Mouse (Mus musculus) hindbrain, embryonic 14.5 days (tissue): ENCODE results near the gene Maob. TPM values are rescaled to one million over a fixed set of nuclear protein-coding genes. Genes with fewer than 3 reads are reported as not detected.
A peak's percentile ranks its signal among the peaks of the same experiment; 100 is the strongest.

Experiments
- ATAC-seq: fragments of 200-750 bp; cut with Nextera tagmentation; 2 replicates; pipeline ENCODE4 v1.8.0; 2017; ENCODE audit warnings: moderate number of reproducible peaks, mild to moderate bottlenecking, moderate TSS enrichment, moderate library complexity; ENCODE audit not compliant: low FRiP score
- DNase-seq: peaks from one replicate; pipeline ENCODE4 v3.0.0-alpha.2; 2015; ENCODE audit warnings: low spot score
- H3K27ac ChIP-seq: fragments of 300-500 bp; sonication (generic); 2 replicates; pipeline ENCODE4 v1.5.1; 2014; ENCODE audit warnings: mild to moderate bottlenecking, moderate library complexity
- H3K27me3 ChIP-seq: fragments of 300-500 bp; sonication (generic); 2 replicates; pipeline ENCODE4 v1.6.1; 2014; ENCODE audit warnings: mild to moderate bottlenecking, low read length, mixed read lengths; ENCODE audit not compliant: control insufficient read depth, insufficient read depth
- H3K36me3 ChIP-seq: fragments of 300-500 bp; sonication (generic); replicated peaks from 2 replicates; pipeline ENCODE4 v1.6.1; 2014; ENCODE audit not compliant: control insufficient read depth, insufficient read depth
- H3K4me1 ChIP-seq: fragments of 300-500 bp; sonication (generic); replicated peaks from 2 replicates; pipeline ENCODE4 v1.6.1; 2014; ENCODE audit warnings: antibody characterized with exemption, low read length, mixed read lengths; ENCODE audit not compliant: control insufficient read depth, insufficient read depth
- H3K4me2 ChIP-seq: fragments of 300-500 bp; sonication (generic); replicated peaks from 2 replicates; pipeline ENCODE4 v1.6.1; 2014; ENCODE audit warnings: mild to moderate bottlenecking, moderate library complexity
- H3K4me3 ChIP-seq: fragments of 300-500 bp; sonication (generic); replicated peaks from 2 replicates; pipeline ENCODE4 v1.5.1; 2014; ENCODE audit warnings: mild to moderate bottlenecking, low read length
- H3K9ac ChIP-seq: fragments of 300-500 bp; sonication (generic); 2 replicates; pipeline ENCODE4 v1.6.1; 2014
- H3K9me3 ChIP-seq: fragments of 300-500 bp; sonication (generic); 2 replicates; pipeline ENCODE4 v1.6.1; 2016; ENCODE audit warnings: low read length; ENCODE audit not compliant: control insufficient read depth
- WGBS: fragments of 180-500 bp; shearing (Covaris S2); extraction: QIAGEN DNeasy Blood & Tissue Kit; methylation state at CpG from one replicate; pipeline ENCODE4 v1.1.7; 2014; 5-methylcytosine and 5-hydroxymethylcytosine counted together
- polyA plus RNA-seq: library from polyadenylated mRNA; unstranded; fragments of >200 nt; fragmentation: Nextera tagmentation; extraction: Ambion mirVana; gene quantifications from 2 replicates; pipeline ENCODE4 v1.2.1, GENCODE M21; 2014

Gene Maob
- 4.0 and 5.5 TPM in 2 replicates for polyA plus RNA-seq

DNA sequence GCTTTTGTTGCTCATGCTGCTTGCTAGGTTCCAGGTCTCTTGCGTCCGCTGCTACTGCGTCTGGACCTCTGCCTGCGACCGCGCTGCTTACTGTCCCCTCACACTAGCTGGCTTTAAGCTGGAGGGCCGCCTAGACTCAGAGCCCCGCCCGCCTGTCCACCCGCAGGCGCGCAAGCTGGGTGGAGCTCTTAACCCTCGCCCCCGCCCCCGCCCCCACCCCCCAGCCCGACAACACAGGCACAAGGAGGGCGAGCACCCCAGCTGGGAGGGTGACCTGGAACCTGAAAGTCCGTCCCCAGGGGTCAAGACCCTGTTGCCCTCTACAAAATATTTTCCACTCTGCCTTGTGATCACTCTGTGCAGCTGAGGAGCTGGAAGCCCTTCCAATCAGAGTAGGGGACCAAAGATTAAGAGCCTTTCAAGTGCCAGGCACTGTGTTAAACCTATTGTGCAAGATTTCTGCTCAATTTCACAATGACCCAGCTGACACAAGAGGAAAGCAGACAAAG lies at the start of gene Maob:
Maob (minus strand) TSS at position 106 of the 509 bp plus-strand sequence.
- Histone ChIP-seq H3K9ac (0 out of 2 replicates have a peak within 1 kb of the TSS, but pooled peaks have one; percentile 31), H3K4me2 (peak within 1 kb of the TSS; percentile 52), H3K4me1 (no peaks in the 10 kb centered on the region), H3K27ac (no peak within 1 kb of the TSS), H3K4me3 (peak within 1 kb of the TSS; percentile 23), H3K9me3 (no peaks in the 10 kb centered on the region), H3K27me3 (no peaks in the 10 kb centered on the region), H3K36me3 (no peaks in the 10 kb centered on the region)
- 12% methylated on average over 18 of the region's 18 CpGs for WGBS
- ATAC-seq (0 out of 2 replicates have a peak, but pooled peaks have one; percentile 24), DNase-seq (no peak)

DNA sequence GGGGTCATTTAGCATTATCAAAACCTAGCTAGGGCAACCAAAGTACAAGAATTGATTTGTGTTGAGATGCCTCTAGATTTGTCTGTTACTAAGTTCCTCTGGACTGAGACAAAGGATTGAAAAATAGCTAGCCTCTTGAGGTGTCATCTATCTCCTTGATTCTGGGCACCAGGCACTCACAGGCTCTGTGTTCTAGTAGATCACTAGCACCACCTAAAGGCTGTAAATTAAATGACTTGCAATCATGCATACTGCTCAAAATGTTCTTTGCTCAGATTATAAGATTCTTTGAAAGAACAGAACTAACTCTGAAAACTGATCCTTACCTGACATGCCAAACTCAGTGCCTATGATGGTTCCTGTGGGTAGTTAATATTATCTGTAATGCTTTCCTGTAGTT lies 43.1 kb upstream of the Maob start:
- H3K4me3 ChIP-seq = no peak overlapping the region
- DNase-seq (no peak), ATAC-seq (no peak)
- H3K9me3 ChIP-seq = no peaks in the 10 kb centered on the region
- no peak overlapping the region for H3K9ac ChIP-seq
- H3K4me2 ChIP-seq = no peak overlapping the region
- no peaks in the 10 kb centered on the region for H3K27me3 ChIP-seq
- no peaks in the 10 kb centered on the region for H3K36me3 ChIP-seq
- no peaks in the 10 kb centered on the region for H3K4me1 ChIP-seq
- H3K27ac ChIP-seq = no peak overlapping the region

GRCm38 (mm10) chrX:16846034-16846433 lies 28.9 kb upstream of the Maob start:
- no peak for ATAC-seq
- no peak overlapping the region for H3K4me2 ChIP-seq
- no peak overlapping the region for H3K27ac ChIP-seq
- H3K4me3 ChIP-seq = no peak overlapping the region
- H3K9me3 ChIP-seq = no peaks in the 10 kb centered on the region
- WGBS = 91% methylated on average over 2 of the region's 2 CpGs
- no peak for DNase-seq
- H3K27me3 ChIP-seq = no peaks in the 10 kb centered on the region
- H3K36me3 ChIP-seq = no peaks in the 10 kb centered on the region
- H3K4me1 ChIP-seq = no peaks in the 10 kb centered on the region
- no peak overlapping the region for H3K9ac ChIP-seq

GRCm38 (mm10) chrX:16841443-16841842 lies 24.3 kb upstream of the Maob start:
- H3K27ac ChIP-seq = no peak overlapping the region
- no peak overlapping the region for H3K4me2 ChIP-seq
- ATAC-seq (no peak), DNase-seq (no peak)
- H3K36me3 ChIP-seq = no peaks in the 10 kb centered on the region
- H3K9ac ChIP-seq = no peak overlapping the region
- 83% methylated on average over 2 of the region's 2 CpGs for WGBS
- H3K9me3 ChIP-seq = no peaks in the 10 kb centered on the region
- no peaks in the 10 kb centered on the region for H3K27me3 ChIP-seq
- no peaks in the 10 kb centered on the region for H3K4me1 ChIP-seq
- no peak overlapping the region for H3K4me3 ChIP-seq

DNA sequence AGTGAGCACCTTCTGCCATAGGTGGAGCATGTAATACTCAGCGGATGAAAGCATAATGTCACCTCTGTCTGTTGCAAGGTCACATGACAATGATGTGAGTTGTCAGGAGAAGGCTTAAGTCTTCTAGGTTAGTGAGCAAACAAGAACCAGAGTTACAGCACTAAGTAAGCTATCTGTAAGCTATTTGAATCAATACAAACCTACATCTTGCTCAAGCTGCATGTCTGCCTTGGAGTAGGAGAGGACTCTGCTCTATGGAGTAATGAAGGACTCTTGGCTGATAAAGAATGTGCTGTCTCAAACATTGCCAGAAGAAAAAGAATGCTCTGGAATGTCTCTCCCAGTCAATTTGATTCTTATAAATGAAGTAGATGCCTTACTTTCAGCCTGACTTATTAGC lies 20.1 kb upstream of the Maob start:
- DNase-seq (no peak), ATAC-seq (no peak)
- H3K27ac ChIP-seq = no peak overlapping the region
- no peaks in the 10 kb centered on the region for H3K27me3 ChIP-seq
- no peak overlapping the region for H3K9ac ChIP-seq
- no peak overlapping the region for H3K4me2 ChIP-seq
- H3K36me3 ChIP-seq = no peaks in the 10 kb centered on the region
- no peaks in the 10 kb centered on the region for H3K9me3 ChIP-seq
- WGBS = 96% methylated on average over 1 of the region's 1 CpGs
- no peaks in the 10 kb centered on the region for H3K4me1 ChIP-seq
- no peak overlapping the region for H3K4me3 ChIP-seq

- H3K4me1 ChIP-seq = no peaks in the 10 kb centered on the region
- H3K9ac ChIP-seq = no peak overlapping the region
- no peak overlapping the region for H3K4me3 ChIP-seq
- H3K9me3 ChIP-seq = no peaks in the 10 kb centered on the region
- H3K4me2 ChIP-seq = no peak overlapping the region
- DNase-seq (no peak), ATAC-seq (no peak)
- H3K27ac ChIP-seq = no peak overlapping the region
- no peaks in the 10 kb centered on the region for H3K27me3 ChIP-seq
- H3K36me3 ChIP-seq = no peaks in the 10 kb centered on the region
Measured at GRCm38 (mm10) chrX:16836488-16837082, 19.4 kb upstream of the Maob start.

DNA sequence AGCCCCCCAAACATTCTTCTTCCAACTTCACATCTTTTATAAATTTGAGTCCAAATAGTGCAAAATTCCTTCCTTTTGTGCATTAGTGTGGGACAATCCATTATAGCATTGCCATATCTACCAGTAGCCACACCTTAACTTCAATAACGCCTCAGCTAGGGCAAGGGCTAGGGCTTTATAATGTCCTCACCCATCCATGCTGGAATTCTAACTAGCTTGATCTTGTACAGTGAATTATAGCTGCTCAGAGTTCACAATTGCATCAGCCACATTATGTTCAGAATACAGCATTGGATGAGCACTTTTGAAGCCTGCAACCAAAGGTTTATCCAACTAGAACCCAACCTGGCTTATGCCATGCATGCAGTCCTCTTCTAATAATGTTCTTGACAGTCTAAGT lies 8.9 kb upstream of the Maob start:
- no peaks in the 10 kb centered on the region for H3K4me1 ChIP-seq
- H3K9ac ChIP-seq = no peak overlapping the region
- H3K4me2 ChIP-seq = no peak overlapping the region
- no peak overlapping the region for H3K4me3 ChIP-seq
- WGBS = 97% methylated on average over 1 of the region's 1 CpGs
- H3K36me3 ChIP-seq = no peaks in the 10 kb centered on the region
- no peak for DNase-seq
- ATAC-seq = no peak
- no peaks in the 10 kb centered on the region for H3K27me3 ChIP-seq
- H3K27ac ChIP-seq = no peak overlapping the region
- no peaks in the 10 kb centered on the region for H3K9me3 ChIP-seq

- Histone ChIP-seq H3K4me3 (no peak overlapping the region), H3K9ac (no peak overlapping the region), H3K27ac (no peak overlapping the region), H3K36me3 (no peaks in the 10 kb centered on the region), H3K27me3 (no peaks in the 10 kb centered on the region), H3K9me3 (no peaks in the 10 kb centered on the region), H3K4me1 (no peaks in the 10 kb centered on the region), H3K4me2 (no peak overlapping the region)
- ATAC-seq (no peak), DNase-seq (no peak)
- 86% methylated on average over 3 of the region's 3 CpGs for WGBS
Measured at GRCm38 (mm10) chrX:16815965-16816364, 1.2 kb downstream of the Maob start.

DNA sequence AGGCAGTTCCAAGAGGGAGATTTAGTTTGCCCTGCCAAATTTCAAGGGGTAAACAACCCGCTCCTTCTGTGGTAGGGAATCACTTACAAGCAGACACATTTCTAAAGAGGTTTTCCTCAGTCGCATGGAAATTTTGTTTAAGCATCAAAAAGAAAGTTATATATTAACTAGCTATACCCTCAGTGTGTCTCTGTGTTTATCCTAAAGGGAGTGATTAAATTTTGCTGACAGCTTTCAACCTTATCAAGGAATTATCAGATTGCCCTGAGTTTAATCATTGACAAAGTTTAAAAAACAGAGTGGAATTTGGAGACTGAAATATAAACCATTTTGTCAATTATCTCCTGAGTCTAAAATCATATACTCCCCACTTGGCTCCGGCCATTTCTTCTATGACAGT lies 5.1 kb downstream of the Maob start:
- no peaks in the 10 kb centered on the region for H3K4me1 ChIP-seq
- no peak overlapping the region for H3K9ac ChIP-seq
- no peak overlapping the region for H3K27ac ChIP-seq
- no peak overlapping the region for H3K4me3 ChIP-seq
- no peaks in the 10 kb centered on the region for H3K27me3 ChIP-seq
- H3K9me3 ChIP-seq = no peaks in the 10 kb centered on the region
- 73% methylated on average over 3 of the region's 3 CpGs for WGBS
- no peak for DNase-seq
- no peak for ATAC-seq
- H3K4me2 ChIP-seq = no peak overlapping the region
- no peaks in the 10 kb centered on the region for H3K36me3 ChIP-seq

- H3K9me3 ChIP-seq = no peaks in the 10 kb centered on the region
- H3K36me3 ChIP-seq = no peaks in the 10 kb centered on the region
- DNase-seq = no peak
- no peak overlapping the region for H3K9ac ChIP-seq
- H3K27me3 ChIP-seq = no peaks in the 10 kb centered on the region
- H3K4me3 ChIP-seq = no peak overlapping the region
- no peaks in the 10 kb centered on the region for H3K4me1 ChIP-seq
- no peak overlapping the region for H3K27ac ChIP-seq
- 71% methylated on average over 1 of the region's 1 CpGs for WGBS
- no peak for ATAC-seq
- no peak overlapping the region for H3K4me2 ChIP-seq
Measured at GRCm38 (mm10) chrX:16767453-16767852, 49.7 kb downstream of the Maob start.
